Mouse (Mus musculus) MEL (cell line): ENCODE data around the gene Scai. TPM values are rescaled to one million over a fixed set of nuclear protein-coding genes. Genes with fewer than 3 reads are reported as not detected.
A peak's percentile ranks its signal among the peaks of the same experiment; 100 is the strongest.

Experiments
- DNase-seq: peaks from one replicate; pipeline ENCODE4 v3.0.0; 2011; ENCODE audit warnings: low read depth, low spot score
- H3K27ac ChIP-seq: 2 replicates; pipeline ENCODE4 v1.5.1; 2012; ENCODE audit warnings: low read depth, mild to moderate bottlenecking, control low read depth, low read length, moderate library complexity; ENCODE audit not compliant: control insufficient read depth
- H3K27me3 ChIP-seq, 2 experiments: fragments of 150-350 bp in 1 of 2; sonication (generic) in 1 of 2; 2 replicates each; pipeline ENCODE4 v1.6.1; 2012; ENCODE audit warnings: low read length in 2 of 2, mild to moderate bottlenecking in 2 of 2, improper control_type of control experiment in 1 of 2, moderate library complexity in 1 of 2; ENCODE audit not compliant: insufficient read depth in 2 of 2, control insufficient read depth in 1 of 2
- H3K36me3 ChIP-seq, 2 experiments: 2 replicates each; pipeline ENCODE4 v1.6.1; 2012 to 2014; ENCODE audit warnings: low read length in 2 of 2, improper control_type of control experiment in 1 of 2, inconsistent platforms in 1 of 2, mild to moderate bottlenecking in 1 of 2; ENCODE audit not compliant: insufficient read depth in 2 of 2, control insufficient read depth in 1 of 2
- H3K4me1 ChIP-seq, 2 experiments: fragments of 150-350 bp in 1 of 2; sonication (generic) in 1 of 2; 2 replicates each; pipeline ENCODE4 v1.6.1; 2012; ENCODE audit warnings: low read length in 2 of 2, improper control_type of control experiment in 1 of 2, mild to moderate bottlenecking in 1 of 2; ENCODE audit not compliant: insufficient read depth in 2 of 2, control insufficient read depth in 1 of 2
- H3K4me3 ChIP-seq, 2 experiments: fragments of 150-350 bp in 1 of 2; sonication (generic) in 1 of 2; 2 replicates each; pipeline ENCODE4 v1.5.1; 2012; ENCODE audit warnings: low read depth in 2 of 2, low read length in 2 of 2, mild to moderate bottlenecking in 2 of 2, moderate library complexity in 2 of 2, control low read depth in 1 of 2, improper control_type of control experiment in 1 of 2; ENCODE audit not compliant: control insufficient read depth in 1 of 2, insufficient read depth in 1 of 2
- H3K79me2 ChIP-seq: 2 replicates; pipeline ENCODE4 v1.6.1; 2012; ENCODE audit warnings: mild to moderate bottlenecking, low read length, moderate library complexity; ENCODE audit not compliant: control insufficient read depth, poor library complexity, insufficient read depth
- H3K9ac ChIP-seq: 2 replicates; pipeline ENCODE4 v1.6.1; 2012; ENCODE audit warnings: low read depth, mild to moderate bottlenecking, control low read depth, low read length, moderate library complexity; ENCODE audit not compliant: control insufficient read depth, poor library complexity, severe bottlenecking
- H3K9me3 ChIP-seq: fragments of 150-350 bp; sonication (generic); replicated peaks from 2 replicates; pipeline ENCODE4 v1.6.1; 2012; ENCODE audit warnings: mild to moderate bottlenecking, low read length, improper control_type of control experiment, moderate library complexity; ENCODE audit not compliant: insufficient read depth
- BHLHE40 ChIP-seq: IDR thresholded peaks from 2 replicates; pipeline ENCODE4 v1.6.1; 2012; ENCODE audit warnings: low read depth, mild to moderate bottlenecking, inconsistent platforms, low read length, improper control_type of control experiment, borderline replicate concordance
- CHD1 ChIP-seq: IDR thresholded peaks from 2 replicates; pipeline ENCODE4 v1.6.1; 2012; ENCODE audit warnings: low read depth, mild to moderate bottlenecking, inconsistent platforms, low read length, improper control_type of control experiment
- CHD2 ChIP-seq: IDR thresholded peaks from 2 replicates; pipeline ENCODE4 v1.6.1; 2011; ENCODE audit warnings: low read length, improper control_type of control experiment
- CTCF ChIP-seq, 3 experiments: IDR thresholded peaks in 2 of 3; conservative IDR thresholded peaks in 1 of 3; 2 replicates each; pipeline ENCODE4 v1.5.1; 2011 to 2012; ENCODE audit warnings: low read length in 3 of 3, low read depth in 2 of 3, mild to moderate bottlenecking in 2 of 3, improper control_type of control experiment in 1 of 3, inconsistent platforms in 1 of 3, mixed read lengths in 1 of 3, moderate library complexity in 1 of 3; ENCODE audit not compliant: control insufficient read depth in 1 of 3, insufficient read depth in 1 of 3, poor library complexity in 1 of 3, severe bottlenecking in 1 of 3
- E2F4 ChIP-seq: IDR thresholded peaks from 2 replicates; pipeline ENCODE4 v1.6.1; 2011; ENCODE audit warnings: low read depth, low read length, improper control_type of control experiment, borderline replicate concordance
- ELF1 ChIP-seq: IDR thresholded peaks from 2 replicates; pipeline ENCODE4 v1.6.1; 2014; ENCODE audit warnings: low read depth, mild to moderate bottlenecking, inconsistent platforms, low read length, improper control_type of control experiment, moderate library complexity
- EP300 ChIP-seq, 2 experiments: IDR thresholded peaks; 2 replicates each; pipeline ENCODE4 v1.6.1; 2011; ENCODE audit warnings: improper control_type of control experiment in 2 of 2, low read length in 2 of 2, low read depth in 1 of 2, mild to moderate bottlenecking in 1 of 2
- ETS1 ChIP-seq: IDR thresholded peaks from 2 replicates; pipeline ENCODE4 v1.6.1; 2012; ENCODE audit warnings: low read depth, mild to moderate bottlenecking, inconsistent platforms, low read length, improper control_type of control experiment, moderate library complexity
- GABPA ChIP-seq: IDR thresholded peaks from 2 replicates; pipeline ENCODE4 v1.6.1; 2012; ENCODE audit warnings: low read depth, mild to moderate bottlenecking, inconsistent platforms, low read length, improper control_type of control experiment, moderate library complexity
- GATA1 ChIP-seq: IDR thresholded peaks from 2 replicates; pipeline ENCODE4 v1.6.1; 2011; ENCODE audit warnings: low read depth, low read length, improper control_type of control experiment
- HCFC1 ChIP-seq: IDR thresholded peaks from 2 replicates; pipeline ENCODE4 v1.6.1; 2012; ENCODE audit warnings: low read depth, mild to moderate bottlenecking, inconsistent platforms, low read length, improper control_type of control experiment, moderate library complexity
- JUND ChIP-seq: IDR thresholded peaks from 2 replicates; pipeline ENCODE4 v1.6.1; 2011; ENCODE audit warnings: low read depth, mild to moderate bottlenecking, improper control_type of control experiment, low read length
- KAT2A ChIP-seq: conservative IDR thresholded peaks from 2 replicates; pipeline ENCODE4 v1.6.1; 2012; ENCODE audit warnings: low read depth, low read length, improper control_type of control experiment, inconsistent platforms
- MAX ChIP-seq: IDR thresholded peaks from 2 replicates; pipeline ENCODE4 v1.6.1; 2011; ENCODE audit warnings: low read length, improper control_type of control experiment
- MAZ ChIP-seq: IDR thresholded peaks from 2 replicates; pipeline ENCODE4 v1.6.1; 2012; ENCODE audit warnings: low read depth, mild to moderate bottlenecking, inconsistent platforms, low read length, improper control_type of control experiment
- MEF2A ChIP-seq: IDR thresholded peaks from 2 replicates; pipeline ENCODE4 v1.6.1; 2014; ENCODE audit warnings: low read depth, mild to moderate bottlenecking, inconsistent platforms, low read length, improper control_type of control experiment; ENCODE audit not compliant: poor library complexity, insufficient replicate concordance, severe bottlenecking; ENCODE audit errors: extremely low read depth
- MXI1 ChIP-seq: IDR thresholded peaks from 2 replicates; pipeline ENCODE4 v1.6.1; 2011; ENCODE audit warnings: mild to moderate bottlenecking, low read depth, low read length, improper control_type of control experiment
- MYB ChIP-seq: IDR thresholded peaks from 2 replicates; pipeline ENCODE4 v1.6.1; 2011; ENCODE audit warnings: mild to moderate bottlenecking, low read depth, low read length, improper control_type of control experiment
- MYC ChIP-seq: IDR thresholded peaks from 2 replicates; pipeline ENCODE4 v1.6.1; 2011; ENCODE audit warnings: low read depth, mild to moderate bottlenecking, low read length, improper control_type of control experiment, moderate library complexity
- NELFE ChIP-seq: IDR thresholded peaks from 2 replicates; pipeline ENCODE4 v1.6.1; 2011; ENCODE audit warnings: low read depth, low read length, improper control_type of control experiment
- NRF1 ChIP-seq: IDR thresholded peaks from 2 replicates; pipeline ENCODE4 v1.6.1; 2014; ENCODE audit warnings: low read depth, mild to moderate bottlenecking, inconsistent platforms, low read length, improper control_type of control experiment, moderate library complexity; ENCODE audit not compliant: poor library complexity, insufficient read depth, severe bottlenecking
- POLR2A ChIP-seq, 2 experiments: IDR thresholded peaks; 2 replicates each; pipeline ENCODE4 v1.6.1; 2011 to 2012; ENCODE audit warnings: low read length in 2 of 2, mild to moderate bottlenecking in 2 of 2, control low read depth in 1 of 2, improper control_type of control experiment in 1 of 2, low read depth in 1 of 2, moderate library complexity in 1 of 2; ENCODE audit not compliant: control insufficient read depth in 1 of 2, insufficient read depth in 1 of 2, poor library complexity in 1 of 2
- POLR2AphosphoS2 ChIP-seq: IDR thresholded peaks from 2 replicates; pipeline ENCODE4 v1.6.1; 2011; ENCODE audit warnings: low read length, improper control_type of control experiment
- POLR2AphosphoS5 ChIP-seq: IDR thresholded peaks from 2 replicates; pipeline ENCODE4 v1.6.1; 2012; ENCODE audit warnings: low read depth, borderline replicate concordance, mild to moderate bottlenecking, inconsistent platforms, low read length, moderate library complexity, mixed read lengths
- RAD21 ChIP-seq: IDR thresholded peaks from 2 replicates; pipeline ENCODE4 v1.6.1; 2011; ENCODE audit warnings: mild to moderate bottlenecking, low read depth, low read length, improper control_type of control experiment
- RCOR1 ChIP-seq: IDR thresholded peaks from 2 replicates; pipeline ENCODE4 v1.6.1; 2012; ENCODE audit warnings: low read depth, mild to moderate bottlenecking, inconsistent platforms, low read length, improper control_type of control experiment
- SIN3A ChIP-seq: IDR thresholded peaks from 2 replicates; pipeline ENCODE4 v1.6.1; 2012; ENCODE audit warnings: low read length, improper control_type of control experiment, inconsistent platforms
- SMC3 ChIP-seq: IDR thresholded peaks from 2 replicates; pipeline ENCODE4 v1.6.1; 2011; ENCODE audit warnings: low read depth, low read length, improper control_type of control experiment
- TAL1 ChIP-seq: IDR thresholded peaks from 2 replicates; pipeline ENCODE4 v1.6.1; 2012; ENCODE audit warnings: mild to moderate bottlenecking, inconsistent platforms, low read length, moderate library complexity, mixed read lengths
- TBP ChIP-seq: IDR thresholded peaks from 2 replicates; pipeline ENCODE4 v1.8.0; 2011; ENCODE audit warnings: low read depth, low read length, improper control_type of control experiment
- TCF12 ChIP-seq: IDR thresholded peaks from 2 replicates; pipeline ENCODE4 v1.6.1; 2014; ENCODE audit warnings: low read depth, mild to moderate bottlenecking, inconsistent platforms, low read length, improper control_type of control experiment, moderate library complexity
- UBTF ChIP-seq: IDR thresholded peaks from 2 replicates; pipeline ENCODE4 v1.6.1; 2012; ENCODE audit warnings: low read depth, mild to moderate bottlenecking, inconsistent platforms, low read length, improper control_type of control experiment, moderate library complexity, borderline replicate concordance; ENCODE audit not compliant: insufficient read depth
- USF1 ChIP-seq: IDR thresholded peaks from 2 replicates; pipeline ENCODE4 v1.6.1; 2014; ENCODE audit warnings: low read depth, mild to moderate bottlenecking, inconsistent platforms, low read length, improper control_type of control experiment, moderate library complexity
- ZC3H11A ChIP-seq: IDR thresholded peaks from 2 replicates; pipeline ENCODE4 v1.6.1; 2012; ENCODE audit warnings: low read depth, mild to moderate bottlenecking, inconsistent platforms, low read length, improper control_type of control experiment
- ZKSCAN1 ChIP-seq: IDR thresholded peaks from 2 replicates; pipeline ENCODE4 v1.6.1; 2012; ENCODE audit warnings: low read depth, mild to moderate bottlenecking, inconsistent platforms, low read length, improper control_type of control experiment, moderate library complexity
- ZMIZ1 ChIP-seq: IDR thresholded peaks from 2 replicates; pipeline ENCODE4 v1.6.1; 2012; ENCODE audit warnings: low read depth, mild to moderate bottlenecking, inconsistent platforms, low read length, improper control_type of control experiment, moderate library complexity
- ZNF384 ChIP-seq: IDR thresholded peaks from 2 replicates; pipeline ENCODE4 v1.6.1; 2012; ENCODE audit warnings: low read depth, mild to moderate bottlenecking, inconsistent platforms, low read length, improper control_type of control experiment
- polyA plus RNA-seq, 2 experiments: library from polyadenylated mRNA; stranded (reverse) in 1 of 2; unstranded in 1 of 2; fragments of >175 nt in 1 of 2; fragments of >200 nt in 1 of 2; gene quantifications; 2 replicates each; pipeline versions ENCODE4 v1.2.1 to v1.2.4; 2012; ENCODE audit warnings: low replicate concordance in 2 of 2, low read depth in 1 of 2; ENCODE audit not compliant: insufficient read length in 2 of 2, insufficient read depth in 1 of 2, missing spikeins in 1 of 2
- total RNA-seq: library from RNA; depleted of rRNA; stranded (reverse); fragments of 300-350 nt; gene quantifications from 2 replicates; pipeline ENCODE4 v1.2.3, GENCODE M21; 2012; rRNA removed

Scai gene
- total RNA-seq (1.8 and 4.6 TPM in 2 replicates), polyA plus RNA-seq (1 to 10 TPM in 1 of 2 experiments, not detected in 1; 4.6 TPM)

DNA sequence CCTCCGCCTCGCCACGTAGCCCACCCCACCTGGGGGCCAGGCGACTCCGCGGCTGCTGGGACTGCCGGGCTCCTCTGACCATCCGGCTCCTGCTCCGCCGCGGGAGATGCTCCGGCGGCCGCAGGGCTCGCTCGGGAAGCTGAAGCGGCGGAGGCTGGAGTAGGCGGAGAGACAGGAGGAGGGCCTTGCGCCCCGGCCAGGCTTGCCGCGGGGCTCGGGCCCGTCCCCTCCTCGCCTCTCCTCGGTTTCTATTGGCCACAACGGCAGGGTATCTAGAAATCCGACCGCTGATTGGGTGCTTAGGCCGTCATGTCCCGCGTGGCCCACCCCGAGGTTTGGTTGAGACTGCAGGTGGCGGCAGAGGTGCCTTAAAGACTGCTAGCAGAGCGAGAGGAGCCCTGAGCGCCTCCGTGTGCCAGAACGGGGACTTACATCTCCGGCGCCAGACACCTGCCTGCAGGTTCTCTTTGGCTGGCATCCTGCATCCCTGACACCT is at the start of gene Scai:
Gene Scai, minus strand, starts transcription at position 174 of the 496 bp plus-strand sequence.
- Histone ChIP-seq H3K27me3 (no peaks in the 10 kb centered on the region), H3K4me3 (peak within 1 kb of the TSS; percentile 67 to 90), H3K79me2 (peaks cover 4% of the 10 kb centered on the region; the same call in 1 of the 2 replicates), H3K36me3 (peaks cover 0 to 3% of the 10 kb centered on the region in 2 experiments; a peak in 1 of 4 replicates), H3K9me3 (no peaks in the 10 kb centered on the region), H3K27ac (no peak within 1 kb of the TSS), H3K9ac (peak within 1 kb of the TSS; percentile 81), H3K4me1 (no peaks in the 10 kb centered on the region; a peak in 1 of 4 replicates)
- peak; percentile 99 for DNase-seq
- TF ChIP-seq KAT2A (no peak), ZNF384 (no peak), SMC3 (peak; percentile 86), ELF1 (no peak), JUND (no peak), TCF12 (no peak), POLR2A (IDR thresholded peaks at IDR 0.05; ENCODE audit: control insufficient read depth in 1 of 2, insufficient read depth in 1 of 2, low read depth in 1 of 2, low read length in 2 of 2, poor library complexity in 1 of 2) (peak; percentile 58 to 60; a peak in 3 of 4 replicates), CHD1 (no peak), MAX (peak; percentile 62; the same call in 1 of the 2 replicates), MYC (no peak), USF1 (peak; percentile 59; the same call in 1 of the 2 replicates), E2F4 (no peak), RCOR1 (no peak), ZKSCAN1 (no peak), GATA1 (no peak), TAL1 (no peak), UBTF (no peak), POLR2AphosphoS2 (peak; percentile 68), POLR2AphosphoS5 (no peak), ETS1 (no peak), CHD2 (peak; percentile 71), MAZ (no peak; the same call in 1 of the 2 replicates), EP300 (IDR thresholded peaks at IDR 0.05; ENCODE audit: low read depth in 1 of 2, low read length in 2 of 2) (no peak), MXI1 (0 out of 2 replicates have a peak, but pooled peaks have one; percentile 35), CTCF (IDR thresholded peaks at IDR 0.05 in 2 of 3, conservative IDR thresholded peaks at IDR 0.05 in 1 of 3; ENCODE audit: control insufficient read depth in 1 of 3, insufficient read depth in 1 of 3, low read depth in 2 of 3, low read length in 3 of 3, poor library complexity in 1 of 3, severe bottlenecking in 1 of 3) (peak; percentile 54 to 88 (median 78); a peak in 5 of 6 replicates), RAD21 (peak; percentile 75), TBP (no peak), HCFC1 (peak; percentile 77), MEF2A (no peak), NRF1 (0 out of 2 replicates have a peak, but pooled peaks have one; percentile 9), GABPA (no peak), ZMIZ1 (no peak), SIN3A (no peak), BHLHE40 (no peak), ZC3H11A (peak; percentile 70), MYB (no peak), NELFE (peak; percentile 57)
